Mouse (Mus musculus) stomach, embryonic 16.5 days (tissue): ENCODE measurements around the gene Spink8. TPM values are rescaled to one million over a fixed set of nuclear protein-coding genes. Genes with fewer than 3 reads are reported as not detected.

Experiments used
- ATAC-seq: fragments of 200-750 bp; cut with Nextera tagmentation; 2 replicates; pipeline ENCODE4 v1.8.0; 2017; ENCODE audit warnings: moderate number of reproducible peaks, moderate TSS enrichment; ENCODE audit not compliant: insufficient read depth, low FRiP score
- H3K27ac ChIP-seq: fragments of 300-500 bp; sonication (generic); 2 replicates; pipeline ENCODE4 v1.5.1; 2014; ENCODE audit warnings: low read length
- H3K27me3 ChIP-seq: fragments of 300-500 bp; sonication (generic); 2 replicates; pipeline ENCODE4 v1.6.1; 2014; ENCODE audit warnings: low read length, control low read depth, mixed read lengths; ENCODE audit not compliant: control insufficient read depth, insufficient read depth
- H3K36me3 ChIP-seq: fragments of 300-500 bp; sonication (generic); 2 replicates; pipeline ENCODE4 v1.6.1; 2014; ENCODE audit warnings: low read length; ENCODE audit not compliant: control insufficient read depth, insufficient read depth
- H3K4me1 ChIP-seq: fragments of 300-500 bp; sonication (generic); 2 replicates; pipeline ENCODE4 v1.6.1; 2014; ENCODE audit warnings: low read length, control low read depth, mixed read lengths; ENCODE audit not compliant: control insufficient read depth, insufficient read depth
- H3K4me2 ChIP-seq: fragments of 300-500 bp; sonication (generic); 2 replicates; pipeline ENCODE4 v1.6.1; 2014; ENCODE audit warnings: low read depth, low read length, mixed read lengths
- H3K4me3 ChIP-seq: fragments of 300-500 bp; sonication (generic); replicated peaks from 2 replicates; pipeline ENCODE4 v1.5.1; 2014; ENCODE audit warnings: mild to moderate bottlenecking, low read length
- H3K9ac ChIP-seq: fragments of 300-500 bp; sonication (generic); 2 replicates; pipeline ENCODE4 v1.6.1; 2014; ENCODE audit warnings: low read length
- H3K9me3 ChIP-seq: fragments of 300-500 bp; sonication (generic); replicated peaks from 2 replicates; pipeline ENCODE4 v1.6.1; 2016; ENCODE audit warnings: low read length, control low read depth; ENCODE audit not compliant: control insufficient read depth
- WGBS: fragments of 180-500 bp; shearing (Covaris S2); extraction: QIAGEN DNeasy Blood & Tissue Kit; methylation state at CpG from one replicate; pipeline ENCODE4 v1.1.7; 2014; 5-methylcytosine and 5-hydroxymethylcytosine counted together
- polyA plus RNA-seq: library from polyadenylated mRNA; unstranded; fragments of >200 nt; fragmentation: Nextera tagmentation; extraction: Ambion mirVana; gene quantifications from 2 replicates; pipeline ENCODE4 v1.2.1, GENCODE M21; 2015

Spink8 gene
- polyA plus RNA-seq, 1 experiment from 2014 or later, result 0.18 TPM

DNA sequence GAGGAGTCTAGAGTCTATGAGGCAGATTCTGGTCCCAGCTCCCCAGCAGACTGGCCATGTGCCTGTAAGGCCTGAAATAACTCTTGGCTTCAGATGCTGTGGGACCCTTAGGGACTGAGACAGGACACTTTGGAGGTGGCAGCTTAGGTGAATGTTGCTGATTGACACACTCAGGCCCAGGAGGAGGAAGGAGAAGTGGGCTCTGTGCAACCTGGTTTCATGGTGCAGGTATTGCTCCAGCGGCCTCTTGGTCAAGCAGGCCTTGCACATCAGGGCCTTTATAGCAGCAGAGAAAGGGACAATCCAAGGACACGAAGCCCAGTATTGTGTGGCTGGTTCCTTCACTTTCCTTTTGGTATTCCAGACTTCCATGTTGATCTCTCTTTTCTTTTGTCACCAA lies 42.3 kb downstream of the Spink8 start:
- WGBS, result 85% methylated on average over 2 of the region's 2 CpGs
- no peak overlapping the region for H3K9ac ChIP-seq
- no peak overlapping the region for H3K27ac ChIP-seq
- H3K27me3 ChIP-seq, result no peaks in the 10 kb centered on the region
- no peaks in the 10 kb centered on the region for H3K36me3 ChIP-seq
- H3K9me3 ChIP-seq, result no peaks in the 10 kb centered on the region
- no peak for ATAC-seq
- H3K4me3 ChIP-seq, result no peak overlapping the region
- H3K4me1 ChIP-seq, result peaks cover 1% of the 10 kb centered on the region; the same call in 1 of the 2 replicates
- H3K4me2 ChIP-seq, result no peak overlapping the region

- H3K9me3 ChIP-seq, result no peaks in the 10 kb centered on the region
Measured at GRCm38 (mm10) chr9:109855947-109856346, 43.9 kb downstream of the Spink8 start.

DNA sequence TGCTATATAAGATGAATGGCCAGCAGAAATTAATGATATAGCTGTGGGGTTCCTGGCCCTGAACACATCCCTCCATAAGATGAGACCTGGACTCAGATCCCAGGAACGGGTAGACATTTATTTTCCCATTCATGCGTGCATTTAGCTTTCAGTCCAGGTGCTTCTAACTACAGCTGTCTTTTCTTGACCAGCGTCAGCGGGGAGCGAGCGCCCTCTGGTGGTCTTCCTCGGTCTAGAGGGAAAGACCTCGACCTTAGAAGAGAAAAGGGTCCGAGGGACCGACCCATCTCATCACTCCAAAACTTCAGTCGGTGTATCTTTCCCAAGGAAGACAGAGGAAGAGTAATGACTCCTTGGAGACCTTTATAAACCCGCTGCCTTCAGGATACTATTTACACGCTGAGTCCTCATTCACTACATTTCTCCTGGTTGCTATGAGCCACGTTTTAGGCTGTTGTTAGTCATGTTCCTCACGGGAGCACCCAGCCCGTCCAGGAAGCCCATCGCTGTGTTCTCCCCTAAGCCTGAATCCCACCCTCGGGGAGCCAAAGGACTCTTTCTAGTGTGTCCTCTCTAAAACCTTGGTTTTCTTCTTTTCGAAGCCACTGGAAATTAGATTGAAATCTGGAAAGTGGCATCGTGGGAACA lies 50.4 kb downstream of the Spink8 start:
- no peaks in the 10 kb centered on the region for H3K27me3 ChIP-seq
- H3K9ac ChIP-seq, result no peak overlapping the region
- H3K4me2 ChIP-seq, result peak overlapping the region; percentile 25
- no peaks in the 10 kb centered on the region for H3K36me3 ChIP-seq
- no peaks in the 10 kb centered on the region for H3K9me3 ChIP-seq
- H3K4me1 ChIP-seq, result no peaks in the 10 kb centered on the region
- peak; percentile 50; the same call in 1 of the 2 replicates for ATAC-seq
- H3K4me3 ChIP-seq, result no peak overlapping the region
- WGBS, result 13% methylated on average over 20 of the region's 20 CpGs
- no peak overlapping the region for H3K27ac ChIP-seq

More at GRCm38 (mm10) chr9:109855947-109856346, 43.9 kb downstream of the Spink8 start:
- Histone ChIP-seq H3K27me3 (no peaks in the 10 kb centered on the region), H3K4me1 (no peaks in the 10 kb centered on the region), H3K4me2 (no peak overlapping the region), H3K36me3 (no peaks in the 10 kb centered on the region), H3K4me3 (no peak overlapping the region), H3K27ac (no peak overlapping the region), H3K9ac (no peak overlapping the region)
- ATAC-seq, result no peak
- 63% methylated on average over 6 of the region's 6 CpGs for WGBS

GRCm38 (mm10) chr9:109863085-109863484 lies 51.0 kb downstream of the Spink8 start:
- ATAC-seq, result no peak
- Histone ChIP-seq H3K9me3 (no peaks in the 10 kb centered on the region), H3K4me2 (peak overlapping the region; percentile 25; the same call in 1 of the 2 replicates), H3K27me3 (no peaks in the 10 kb centered on the region), H3K4me3 (no peak overlapping the region), H3K36me3 (no peaks in the 10 kb centered on the region), H3K27ac (no peak overlapping the region), H3K9ac (no peak overlapping the region), H3K4me1 (no peaks in the 10 kb centered on the region)
- WGBS, result 40% methylated on average over 3 of the region's 3 CpGs

- ATAC-seq, result no peak
- Histone ChIP-seq H3K4me1 (0 out of 2 replicates have a peak, but pooled peaks cover 3% of the 10 kb centered on the region), H3K4me2 (no peak overlapping the region), H3K27me3 (no peaks in the 10 kb centered on the region), H3K4me3 (no peak overlapping the region), H3K36me3 (no peaks in the 10 kb centered on the region), H3K9me3 (no peaks in the 10 kb centered on the region), H3K9ac (no peak overlapping the region), H3K27ac (no peak overlapping the region)
- 38% methylated on average over 2 of the region's 2 CpGs for WGBS
Measured at GRCm38 (mm10) chr9:109866218-109866617, 54.1 kb downstream of the Spink8 start.

DNA sequence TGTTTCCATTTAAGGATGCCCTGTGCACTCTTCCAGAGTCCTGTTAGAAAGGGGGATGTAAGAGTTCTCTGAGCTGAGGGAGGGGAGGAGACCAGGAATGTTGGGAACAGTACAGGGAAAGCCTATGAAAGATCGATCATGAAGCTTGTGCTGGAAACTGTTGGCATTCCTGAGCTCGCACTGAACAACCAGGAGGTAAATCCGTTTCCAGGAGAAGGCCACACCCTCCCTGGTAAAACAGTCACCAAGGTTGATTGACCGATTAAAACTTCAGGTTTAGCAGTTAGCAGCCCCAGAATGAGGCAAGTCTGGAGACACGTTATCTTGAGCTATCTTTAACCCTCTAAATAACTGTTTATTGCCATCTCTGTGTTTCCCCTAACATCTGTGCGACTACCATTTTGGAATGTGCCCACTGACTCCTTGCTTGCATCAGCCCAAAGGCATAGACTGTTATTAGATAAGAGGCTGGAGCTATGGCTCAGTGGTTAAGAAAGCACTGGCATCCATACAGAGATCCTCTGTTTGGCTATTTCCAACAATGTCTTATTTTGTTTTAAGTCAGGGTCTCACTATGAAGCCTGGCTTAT lies 59.0 kb downstream of the Spink8 start:
- Histone ChIP-seq H3K36me3 (no peaks in the 10 kb centered on the region), H3K27ac (no peak overlapping the region), H3K4me2 (peak overlapping the region; percentile 3; the same call in 1 of the 2 replicates), H3K9ac (no peak overlapping the region), H3K27me3 (no peaks in the 10 kb centered on the region), H3K4me1 (0 out of 2 replicates have a peak, but pooled peaks cover 6% of the 10 kb centered on the region), H3K4me3 (no peak overlapping the region), H3K9me3 (no peaks in the 10 kb centered on the region)
- WGBS, result 26% methylated on average over 6 of the region's 6 CpGs
- no peak for ATAC-seq

- WGBS, result 7% methylated on average over 33 of the region's 33 CpGs
- peaks cover 19% of the 10 kb centered on the region for H3K4me1 ChIP-seq
- peak; percentile 95 for ATAC-seq
- peak within 1 kb of the TSS; percentile 99 for H3K4me3 ChIP-seq
- peak within 1 kb of the TSS; percentile 89 for H3K4me2 ChIP-seq
- H3K9me3 ChIP-seq, result no peaks in the 10 kb centered on the region
- H3K27ac ChIP-seq, result peak within 1 kb of the TSS; percentile 94
- H3K27me3 ChIP-seq, result no peaks in the 10 kb centered on the region
- peak within 1 kb of the TSS; percentile 96 for H3K9ac ChIP-seq
- H3K36me3 ChIP-seq, result peaks cover 10% of the 10 kb centered on the region; the same call in 1 of the 2 replicates
Measured at GRCm38 (mm10) chr9:109874797-109875691, 63.0 kb downstream of the Spink8 start, which contains the start of gene Cdc25a. Gene Cdc25a (plus strand): TSS chr9:109875579.

DNA sequence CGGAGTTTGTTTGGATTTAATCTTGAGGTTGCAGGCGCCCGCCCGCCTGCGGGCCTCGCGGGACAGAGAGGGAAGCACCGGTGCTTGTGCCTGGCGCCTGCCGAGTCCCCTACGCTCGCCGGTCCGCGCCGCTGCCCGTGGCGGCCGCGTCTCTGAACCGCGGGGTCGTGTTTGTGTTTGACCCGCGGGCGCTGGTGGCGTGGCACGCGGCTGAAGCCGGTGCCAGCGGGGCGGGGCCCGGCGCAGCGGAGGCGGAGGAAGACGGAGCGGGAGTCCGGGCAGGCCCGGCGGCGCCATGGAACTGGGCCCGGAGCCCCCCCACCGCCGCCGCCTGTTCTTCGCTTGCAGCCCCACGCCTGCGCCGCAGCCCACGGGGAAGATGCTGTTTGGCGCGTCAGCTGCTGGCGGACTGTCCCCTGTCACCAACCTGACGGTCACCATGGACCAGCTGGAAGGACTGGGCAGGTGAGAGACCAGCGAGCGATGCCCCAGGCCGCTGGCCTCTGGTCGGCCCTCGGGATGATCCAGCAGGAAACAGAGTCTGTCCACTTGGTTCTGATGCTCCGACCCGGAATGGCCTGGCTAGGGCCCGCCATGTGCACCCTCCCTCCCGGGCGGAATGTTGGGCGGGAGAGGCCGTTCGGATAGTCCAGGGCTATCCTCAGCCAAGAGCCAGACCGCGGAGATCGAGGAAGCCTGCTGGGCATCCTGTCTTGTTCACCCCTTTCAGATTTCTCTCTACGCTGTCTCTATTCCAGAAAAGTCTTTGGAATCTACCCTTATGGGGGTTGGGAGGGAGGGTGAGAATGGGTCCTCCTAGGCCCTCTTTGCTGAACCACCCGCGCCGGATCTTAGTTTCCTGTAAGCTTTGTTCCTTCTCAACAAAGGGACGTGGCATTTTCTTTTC lies 63.9 kb downstream of the Spink8 start:
- under 1% methylated on average over 76 of the region's 76 CpGs for WGBS
- Histone ChIP-seq H3K9me3 (no peaks in the 10 kb centered on the region), H3K36me3 (peaks cover 15% of the 10 kb centered on the region), H3K4me1 (peaks cover 19% of the 10 kb centered on the region), H3K27me3 (no peaks in the 10 kb centered on the region), H3K4me3 (peak overlapping the region; percentile 99), H3K9ac (peak overlapping the region; percentile 96), H3K4me2 (peak overlapping the region; percentile 89), H3K27ac (peak overlapping the region; percentile 94)
- peak; percentile 69 for ATAC-seq
